In the genomic region with DNA sequence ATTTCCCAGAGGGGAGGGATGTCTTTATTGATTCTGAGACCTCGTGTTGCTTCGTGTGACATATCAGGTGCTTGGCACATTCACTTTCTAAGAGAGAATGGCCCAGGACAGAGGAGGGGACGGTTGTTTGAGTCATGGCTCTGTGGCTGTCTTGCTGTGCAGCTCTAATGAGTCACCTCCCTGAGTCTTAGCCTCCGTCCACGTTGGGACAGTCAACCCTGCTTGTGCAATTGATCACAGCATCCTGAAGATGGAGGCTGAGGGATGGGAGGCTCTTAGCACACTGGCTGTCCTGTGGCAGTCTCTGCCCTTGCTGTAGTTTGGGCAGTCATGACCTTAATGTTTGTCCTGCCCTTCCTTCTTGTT, we compare ENCODE assay signal across 28 mouse cellular contexts.
DNase-seq lines count a peak whose midpoint lies in the region; ATAC-seq and TF ChIP-seq lines count a peak whose summit lies in the region.
"Had no signal": no experiment of that assay in that cellular context is flagged by ENCODE, and none has a peak within 500 bp of the region (broad histone marks: within the 10 kb centered on the region; RNA-seq: fewer than 3 reads in every experiment).

No protein-coding gene starts in this region.

- H3K4me3 ChIP-seq in layer of hippocampus, adult 2 months, result no peak overlapping the region
- no peak overlapping the region for H3K4me3 ChIP-seq in olfactory bulb, adult 2 months (ENCODE audit: insufficient read depth, low read depth, low read length)
- no peak overlapping the region for H3K4me3 ChIP-seq in kidney, embryonic 14.5 days (ENCODE audit: low read length)
- H3K4me3 ChIP-seq: embryonic facial prominence, embryonic 15.5 days; forebrain, embryonic 15.5 days; heart, embryonic 13.5 days; hindbrain, embryonic 12.5 days; limb, embryonic 15.5 days; megakaryocyte, embryonic 14.5 days; neural tube, embryonic 13.5 days; stomach, embryonic 15.5 days had no signal

- no peaks in the 10 kb centered on the region for H3K27me3 ChIP-seq in kidney, embryonic 14.5 days (ENCODE audit: control insufficient read depth, insufficient read depth, low read length)
- H3K27me3 ChIP-seq: CH12.LX; embryonic facial prominence, embryonic 15.5 days; forebrain, embryonic 15.5 days; heart, embryonic 13.5 days; hindbrain, embryonic 12.5 days; limb, embryonic 15.5 days; neural tube, embryonic 13.5 days; Patski; stomach, embryonic 15.5 days had no signal

- no peak for ATAC-seq in megakaryocyte progenitor cell, adult 5-6 weeks (replicated peaks; ENCODE audit: poor library complexity)
- no peak for ATAC-seq in kidney, embryonic 14.5 days (ENCODE audit: low FRiP score, low TSS enrichment)
- ATAC-seq: forebrain, embryonic 15.5 days; Patski had no signal

- no peak overlapping the region for H3K9ac ChIP-seq in kidney, embryonic 14.5 days (ENCODE audit: low read depth, low read length)
- H3K9ac ChIP-seq: embryonic facial prominence, embryonic 15.5 days; forebrain, embryonic 15.5 days; heart, embryonic 13.5 days; hindbrain, embryonic 12.5 days; limb, embryonic 15.5 days; liver, embryonic 14.5 days; lung, embryonic 14.5 days; neural tube, embryonic 13.5 days; stomach, embryonic 15.5 days had no signal

- H3K4me2 ChIP-seq in kidney, embryonic 14.5 days (replicated peaks; ENCODE audit: low read depth, low read length), result no peak overlapping the region
- H3K4me2 ChIP-seq: embryonic facial prominence, embryonic 15.5 days; forebrain, embryonic 15.5 days; heart, embryonic 13.5 days; hindbrain, embryonic 12.5 days; limb, embryonic 15.5 days; lung, embryonic 14.5 days; neural tube, embryonic 13.5 days; stomach, embryonic 15.5 days had no signal

- peak; percentile 30 to 36 for DNase-seq in adrenal gland, adult (ENCODE audit: inconsistent age in 2 of 2, low spot score in 1 of 2)
- no peak for DNase-seq in adrenal gland, adult 18-20 months (ENCODE audit: low spot score in 2 of 2)
- no peak for DNase-seq in layer of hippocampus, adult 2 months (ENCODE audit: low spot score in 2 of 2)
- DNase-seq in layer of hippocampus, adult 18-20 months (ENCODE audit: low spot score in 2 of 2), result no peak
- DNase-seq in brain, adult 2 months (ENCODE audit: low read depth, low spot score), result peak; percentile 68
- DNase-seq: cerebellum, adult 9-10 months; gastrocnemius, postnatal 25 days; heart, adult 18-20 months; heart, postnatal 14 days; kidney, adult 2 months; kidney, postnatal 36 days; lung, embryonic 14.5 days; midbrain, embryonic 14.5 days had no signal

- no peaks in the 10 kb centered on the region for H3K9me3 ChIP-seq in kidney, embryonic 14.5 days (ENCODE audit: control insufficient read depth, low read length)
- H3K9me3 ChIP-seq: embryonic facial prominence, embryonic 15.5 days; forebrain, embryonic 15.5 days; G1E; heart, embryonic 13.5 days; hindbrain, embryonic 12.5 days; limb, embryonic 15.5 days; megakaryocyte, embryonic 14.5 days; neural tube, embryonic 13.5 days; stomach, embryonic 15.5 days had no signal

- peak overlapping the region; percentile 61; the same call in 1 of the 2 replicates for H3K27ac ChIP-seq in layer of hippocampus, adult 2 months
- H3K27ac ChIP-seq in olfactory bulb, adult 2 months (ENCODE audit: insufficient read depth, low read depth, low read length), result peak overlapping the region; percentile 37
- H3K27ac ChIP-seq in kidney, embryonic 14.5 days (ENCODE audit: low read depth, low read length), result no peak overlapping the region
- H3K27ac ChIP-seq: embryonic facial prominence, embryonic 15.5 days; forebrain, embryonic 15.5 days; heart, embryonic 13.5 days; hindbrain, embryonic 12.5 days; limb, embryonic 15.5 days; liver, embryonic 14.5 days; neural tube, embryonic 13.5 days; stomach, embryonic 15.5 days had no signal

- TF ChIP-seq POLR2A in olfactory bulb, adult 2 months (IDR thresholded peaks at IDR 0.05; ENCODE audit: insufficient read depth, low read depth, low read length), result no peak

- 45% methylated on average over 5 of the region's 5 CpGs for WGBS in olfactory bulb, adult 2 months
- whole genome bisulfite sequencing in kidney, embryonic 14.5 days, result 72% methylated on average over 5 of the region's 5 CpGs

- TF ChIP-seq CTCF in layer of hippocampus, adult 2 months (conservative IDR thresholded peaks at IDR 0.05), result no peak
- TF ChIP-seq CTCF in olfactory bulb, adult 2 months (IDR thresholded peaks at IDR 0.05; ENCODE audit: insufficient read depth, low read depth, low read length), result no peak

- peaks cover 36% of the 10 kb centered on the region for H3K4me1 ChIP-seq in olfactory bulb, adult 2 months (ENCODE audit: control insufficient read depth, insufficient read depth, low read length)
- H3K4me1 ChIP-seq in kidney, embryonic 14.5 days (ENCODE audit: control insufficient read depth, insufficient read depth, low read length), result no peaks in the 10 kb centered on the region
- H3K4me1 ChIP-seq: megakaryocyte, embryonic 14.5 days; stomach, embryonic 15.5 days had no signal

- H3K36me3 ChIP-seq in kidney, embryonic 14.5 days (ENCODE audit: control insufficient read depth, insufficient read depth, low read length), result no peaks in the 10 kb centered on the region
- H3K36me3 ChIP-seq: embryonic facial prominence, embryonic 15.5 days; forebrain, embryonic 15.5 days; G1E; heart, embryonic 13.5 days; hindbrain, embryonic 12.5 days; limb, embryonic 15.5 days; neural tube, embryonic 13.5 days; stomach, embryonic 15.5 days had no signal

Comparison
In these comparisons a context has a peak if more than half of its experiments do, and no peak if none do; other contexts are left out.
1. DNase-seq: peak in adrenal gland, adult (2 of 2) and brain, adult 2 months (single experiment); none in adrenal gland, adult 18-20 months (0 of 2), layer of hippocampus, adult 2 months (0 of 2) and layer of hippocampus, adult 18-20 months (0 of 2).